Mouse (Mus musculus): ENCODE results near the gene Mga. TPM values are rescaled to one million over a fixed set of nuclear protein-coding genes. Genes with fewer than 3 reads are reported as not detected.
A peak's percentile ranks its signal among the peaks of the same experiment; 100 is the strongest.

Gene Mga
- polyA plus RNA-seq, 1 experiment: 22.1 TPM

- Histone ChIP-seq H3K4me1 (ENCODE audit: control insufficient read depth, insufficient read depth, low read length) (peaks cover 2% of the 10 kb centered on the region), H3K4me3 (replicated peaks; ENCODE audit: control insufficient read depth, low read depth, low read length) (peak within 1 kb of the TSS; percentile 78), H3K27ac (ENCODE audit: control insufficient read depth, insufficient read depth, low read depth, low read length, poor library complexity) (peak within 1 kb of the TSS; percentile 43; the same call in 1 of the 2 replicates)
- TF ChIP-seq CTCF (IDR thresholded peaks at IDR 0.05; ENCODE audit: control insufficient read depth, insufficient read depth, low read length): no peak
- TF ChIP-seq POLR2A (IDR thresholded peaks at IDR 0.05; ENCODE audit: borderline replicate concordance, control insufficient read depth, low read depth, low read length): no peak
- WGBS: 2% methylated on average over 19 of the region's 19 CpGs
Measured at GRCm38 (mm10) chr2:119972537-119972879, 75.5 kb downstream of the Mga start, which contains the start of gene Mapkbp1. Gene Mapkbp1 (plus strand): TSS chr2:119972699.

GRCm38 (mm10) chr2:119980343-119980986, 83.4 kb downstream of the Mga start:
- Histone ChIP-seq H3K4me3 (replicated peaks; ENCODE audit: control insufficient read depth, low read depth, low read length) (no peak overlapping the region), H3K4me1 (ENCODE audit: control insufficient read depth, insufficient read depth, low read length) (no peaks in the 10 kb centered on the region), H3K27ac (ENCODE audit: control insufficient read depth, insufficient read depth, low read depth, low read length, poor library complexity) (no peak overlapping the region)
- 86% methylated on average over 7 of the region's 7 CpGs for WGBS
- TF ChIP-seq POLR2A (IDR thresholded peaks at IDR 0.05; ENCODE audit: borderline replicate concordance, control insufficient read depth, low read depth, low read length) (no peak), CTCF (IDR thresholded peaks at IDR 0.05; ENCODE audit: control insufficient read depth, insufficient read depth, low read length) (no peak)

GRCm38 (mm10) chr2:119981631-119982030, 84.6 kb downstream of the Mga start:
- Histone ChIP-seq H3K4me1 (ENCODE audit: control insufficient read depth, insufficient read depth, low read length) (no peaks in the 10 kb centered on the region; the same call in 1 of the 2 replicates), H3K27ac (ENCODE audit: control insufficient read depth, insufficient read depth, low read depth, low read length, poor library complexity) (no peak overlapping the region), H3K4me3 (replicated peaks; ENCODE audit: control insufficient read depth, low read depth, low read length) (no peak overlapping the region)
- TF ChIP-seq POLR2A (IDR thresholded peaks at IDR 0.05; ENCODE audit: borderline replicate concordance, control insufficient read depth, low read depth, low read length): no peak
- TF ChIP-seq CTCF (IDR thresholded peaks at IDR 0.05; ENCODE audit: control insufficient read depth, insufficient read depth, low read length): no peak
- WGBS: 94% methylated on average over 2 of the region's 2 CpGs

- WGBS: 84% methylated on average over 8 of the region's 8 CpGs
- H3K4me1 ChIP-seq (ENCODE audit: control insufficient read depth, insufficient read depth, low read length): no peaks in the 10 kb centered on the region; the same call in none of the 2 replicates
- TF ChIP-seq POLR2A (IDR thresholded peaks at IDR 0.05; ENCODE audit: borderline replicate concordance, control insufficient read depth, low read depth, low read length): no peak
- TF ChIP-seq CTCF (IDR thresholded peaks at IDR 0.05; ENCODE audit: control insufficient read depth, insufficient read depth, low read length): no peak
- H3K4me3 ChIP-seq (replicated peaks; ENCODE audit: control insufficient read depth, low read depth, low read length): no peak overlapping the region
- H3K27ac ChIP-seq (ENCODE audit: control insufficient read depth, insufficient read depth, low read depth, low read length, poor library complexity): no peak overlapping the region
Measured at GRCm38 (mm10) chr2:119985871-119986270, 88.8 kb downstream of the Mga start.

- no peak for TF ChIP-seq CTCF (IDR thresholded peaks at IDR 0.05; ENCODE audit: control insufficient read depth, insufficient read depth, low read length)
- TF ChIP-seq POLR2A (IDR thresholded peaks at IDR 0.05; ENCODE audit: borderline replicate concordance, control insufficient read depth, low read depth, low read length): no peak
- Histone ChIP-seq H3K4me1 (ENCODE audit: control insufficient read depth, insufficient read depth, low read length) (no peaks in the 10 kb centered on the region; the same call in none of the 2 replicates), H3K27ac (ENCODE audit: control insufficient read depth, insufficient read depth, low read depth, low read length, poor library complexity) (no peak overlapping the region), H3K4me3 (replicated peaks; ENCODE audit: control insufficient read depth, low read depth, low read length) (no peak overlapping the region)
- 81% methylated on average over 6 of the region's 6 CpGs for WGBS
Measured at GRCm38 (mm10) chr2:119986369-119986768, 89.3 kb downstream of the Mga start.

- H3K27ac ChIP-seq (ENCODE audit: control insufficient read depth, insufficient read depth, low read depth, low read length, poor library complexity): no peak overlapping the region
- TF ChIP-seq CTCF (IDR thresholded peaks at IDR 0.05; ENCODE audit: control insufficient read depth, insufficient read depth, low read length): no peak
- TF ChIP-seq POLR2A (IDR thresholded peaks at IDR 0.05; ENCODE audit: borderline replicate concordance, control insufficient read depth, low read depth, low read length): no peak
- no peak overlapping the region for H3K4me3 ChIP-seq (replicated peaks; ENCODE audit: control insufficient read depth, low read depth, low read length)
- 81% methylated on average over 2 of the region's 2 CpGs for WGBS
- no peaks in the 10 kb centered on the region; the same call in none of the 2 replicates for H3K4me1 ChIP-seq (ENCODE audit: control insufficient read depth, insufficient read depth, low read length)
Measured at GRCm38 (mm10) chr2:119987441-119987840, 90.4 kb downstream of the Mga start.

- no peak overlapping the region for H3K27ac ChIP-seq (ENCODE audit: control insufficient read depth, insufficient read depth, low read depth, low read length, poor library complexity)
- WGBS: 33% methylated on average over 4 of the region's 4 CpGs
- no peaks in the 10 kb centered on the region; the same call in none of the 2 replicates for H3K4me1 ChIP-seq (ENCODE audit: control insufficient read depth, insufficient read depth, low read length)
- TF ChIP-seq POLR2A (IDR thresholded peaks at IDR 0.05; ENCODE audit: borderline replicate concordance, control insufficient read depth, low read depth, low read length) (no peak), CTCF (IDR thresholded peaks at IDR 0.05; ENCODE audit: control insufficient read depth, insufficient read depth, low read length) (no peak)
- no peak overlapping the region for H3K4me3 ChIP-seq (replicated peaks; ENCODE audit: control insufficient read depth, low read depth, low read length)
Measured at GRCm38 (mm10) chr2:119988952-119989351, 91.9 kb downstream of the Mga start.

- TF ChIP-seq CTCF (IDR thresholded peaks at IDR 0.05; ENCODE audit: control insufficient read depth, insufficient read depth, low read length) (no peak), POLR2A (IDR thresholded peaks at IDR 0.05; ENCODE audit: borderline replicate concordance, control insufficient read depth, low read depth, low read length) (no peak)
- Histone ChIP-seq H3K4me3 (replicated peaks; ENCODE audit: control insufficient read depth, low read depth, low read length) (no peak overlapping the region), H3K4me1 (ENCODE audit: control insufficient read depth, insufficient read depth, low read length) (no peaks in the 10 kb centered on the region; the same call in none of the 2 replicates), H3K27ac (ENCODE audit: control insufficient read depth, insufficient read depth, low read depth, low read length, poor library complexity) (no peak overlapping the region)
- WGBS: 85% methylated on average over 6 of the region's 6 CpGs
Measured at GRCm38 (mm10) chr2:119990881-119991280, 93.9 kb downstream of the Mga start.
